Mouse (Mus musculus) forebrain, embryonic 14.5 days (tissue): ENCODE measurements at regions not wholly inside any gene's neighbourhood (a gene's known extent, or its start where the extent isn't known, plus 50 kb on each side); places are given as distances from the start of the nearest gene placed in this dataset.
A peak's percentile ranks its signal among the peaks of the same experiment; 100 is the strongest.

ENCODE experiments used
- ATAC-seq: fragments of 200-750 bp; cut with Nextera tagmentation; 2 replicates; pipeline ENCODE4 v1.8.0; 2017; ENCODE audit warnings: mild to moderate bottlenecking, moderate library complexity
- DNase-seq: peaks from one replicate; pipeline ENCODE4 v3.0.0-alpha.2; 2015; ENCODE audit warnings: low spot score
- H3K27ac ChIP-seq: fragments of 300-500 bp; sonication (generic); 2 replicates; pipeline ENCODE4 v1.5.1; 2014; ENCODE audit warnings: low read depth, mild to moderate bottlenecking, control low read depth, low read length, moderate library complexity
- H3K27me3 ChIP-seq: fragments of 300-500 bp; sonication (generic); replicated peaks from 2 replicates; pipeline ENCODE4 v1.6.1; 2014; ENCODE audit warnings: low read length, control low read depth, mixed read lengths; ENCODE audit not compliant: control insufficient read depth, insufficient read depth
- H3K36me3 ChIP-seq: fragments of 300-500 bp; sonication (generic); 2 replicates; pipeline ENCODE4 v1.6.1; 2014; ENCODE audit warnings: low read length, control low read depth; ENCODE audit not compliant: control insufficient read depth, insufficient read depth
- H3K4me1 ChIP-seq: fragments of 300-500 bp; sonication (generic); 2 replicates; pipeline ENCODE4 v1.6.1; 2014; ENCODE audit warnings: antibody characterized with exemption, low read length, control low read depth; ENCODE audit not compliant: control insufficient read depth, insufficient read depth
- H3K4me2 ChIP-seq: fragments of 300-500 bp; sonication (generic); 2 replicates; pipeline ENCODE4 v1.6.1; 2014; ENCODE audit warnings: mild to moderate bottlenecking, control low read depth, low read length
- H3K4me3 ChIP-seq: fragments of 300-500 bp; sonication (generic); 2 replicates; pipeline ENCODE4 v1.5.1; 2014; ENCODE audit warnings: low read depth, low read length, control low read depth
- H3K9ac ChIP-seq: fragments of 300-500 bp; sonication (generic); 2 replicates; pipeline ENCODE4 v1.6.1; 2014; ENCODE audit warnings: mild to moderate bottlenecking, low read length, control low read depth, moderate library complexity
- H3K9me3 ChIP-seq: fragments of 300-500 bp; sonication (generic); replicated peaks from 2 replicates; pipeline ENCODE4 v1.6.1; 2016; ENCODE audit warnings: low read length, control low read depth, mixed read lengths; ENCODE audit not compliant: control insufficient read depth
- WGBS: fragments of 180-500 bp; shearing (Covaris S2); extraction: QIAGEN DNeasy Blood & Tissue Kit; methylation state at CpG from one replicate; pipeline ENCODE4 v1.1.7; 2014; 5-methylcytosine and 5-hydroxymethylcytosine counted together

GRCm38 (mm10) chr3:128723100-128723499, 476.6 kb upstream of the Pitx2 start:
- no peaks in the 10 kb centered on the region for H3K9me3 ChIP-seq
- H3K27me3 ChIP-seq: no peaks in the 10 kb centered on the region
- DNase-seq: no peak
- WGBS: 90% methylated on average over 6 of the region's 6 CpGs
- ATAC-seq: no peak
- no peaks in the 10 kb centered on the region for H3K36me3 ChIP-seq
- no peak overlapping the region for H3K4me3 ChIP-seq
- no peak overlapping the region for H3K9ac ChIP-seq
- H3K4me1 ChIP-seq: no peaks in the 10 kb centered on the region
- H3K4me2 ChIP-seq: no peak overlapping the region
- H3K27ac ChIP-seq: no peak overlapping the region

GRCm38 (mm10) chr3:128720276-128720675, 479.4 kb upstream of the Pitx2 start:
- H3K36me3 ChIP-seq: no peaks in the 10 kb centered on the region
- DNase-seq (peak; percentile 23), ATAC-seq (no peak)
- no peaks in the 10 kb centered on the region for H3K27me3 ChIP-seq
- no peak overlapping the region for H3K9ac ChIP-seq
- no peak overlapping the region for H3K4me3 ChIP-seq
- no peak overlapping the region for H3K27ac ChIP-seq
- H3K4me2 ChIP-seq: no peak overlapping the region
- no peaks in the 10 kb centered on the region for H3K4me1 ChIP-seq
- WGBS: 24% methylated on average over 5 of the region's 5 CpGs
- H3K9me3 ChIP-seq: no peaks in the 10 kb centered on the region

- Histone ChIP-seq H3K9me3 (no peaks in the 10 kb centered on the region), H3K4me1 (no peaks in the 10 kb centered on the region), H3K9ac (no peak overlapping the region), H3K4me3 (no peak overlapping the region), H3K27ac (no peak overlapping the region), H3K4me2 (no peak overlapping the region), H3K27me3 (no peaks in the 10 kb centered on the region), H3K36me3 (no peaks in the 10 kb centered on the region)
- no peak for DNase-seq
- ATAC-seq: no peak
- WGBS: 68% methylated on average over 7 of the region's 7 CpGs
These were observed 480.5 kb upstream of the Pitx2 start for GRCm38 (mm10) chr3:128719226-128719625.

- Histone ChIP-seq H3K27ac (no peak overlapping the region), H3K9me3 (no peaks in the 10 kb centered on the region), H3K4me3 (no peak overlapping the region), H3K9ac (no peak overlapping the region), H3K27me3 (no peaks in the 10 kb centered on the region), H3K4me2 (no peak overlapping the region), H3K4me1 (no peaks in the 10 kb centered on the region), H3K36me3 (no peaks in the 10 kb centered on the region)
- DNase-seq (no peak), ATAC-seq (no peak)
- WGBS: 88% methylated on average over 3 of the region's 3 CpGs
These were observed 492.4 kb upstream of the Pitx2 start for GRCm38 (mm10) chr3:128707270-128707669.

GRCm38 (mm10) chr3:128668468-128669127, 531.1 kb upstream of the Pitx2 start:
- Histone ChIP-seq H3K4me1 (no peaks in the 10 kb centered on the region), H3K27ac (no peak overlapping the region), H3K27me3 (no peaks in the 10 kb centered on the region), H3K36me3 (no peaks in the 10 kb centered on the region), H3K4me3 (no peak overlapping the region), H3K9me3 (no peaks in the 10 kb centered on the region), H3K9ac (no peak overlapping the region), H3K4me2 (no peak overlapping the region)
- peak; percentile 32 for DNase-seq
- peak; percentile 40; the same call in 1 of the 2 replicates for ATAC-seq
- WGBS: 73% methylated on average over 8 of the region's 8 CpGs

- H3K4me3 ChIP-seq: no peak overlapping the region
- ATAC-seq: no peak
- no peak overlapping the region for H3K9ac ChIP-seq
- no peak overlapping the region for H3K27ac ChIP-seq
- no peaks in the 10 kb centered on the region for H3K36me3 ChIP-seq
- no peaks in the 10 kb centered on the region for H3K9me3 ChIP-seq
- WGBS: 73% methylated on average over 3 of the region's 3 CpGs
- H3K27me3 ChIP-seq: no peaks in the 10 kb centered on the region
- no peaks in the 10 kb centered on the region for H3K4me1 ChIP-seq
- no peak overlapping the region for H3K4me2 ChIP-seq
- DNase-seq: no peak
These were observed 534.5 kb upstream of the Pitx2 start for GRCm38 (mm10) chr3:128665184-128665583.

GRCm38 (mm10) chr3:128636960-128637755, 562.5 kb upstream of the Pitx2 start:
- no peaks in the 10 kb centered on the region for H3K27me3 ChIP-seq
- H3K9me3 ChIP-seq: no peaks in the 10 kb centered on the region
- H3K27ac ChIP-seq: no peak overlapping the region
- H3K36me3 ChIP-seq: no peaks in the 10 kb centered on the region
- ATAC-seq: no peak
- H3K4me3 ChIP-seq: no peak overlapping the region
- H3K9ac ChIP-seq: no peak overlapping the region
- DNase-seq: no peak
- no peaks in the 10 kb centered on the region for H3K4me1 ChIP-seq
- 86% methylated on average over 18 of the region's 18 CpGs for WGBS
- H3K4me2 ChIP-seq: no peak overlapping the region

GRCm38 (mm10) chr3:128627696-128628095, 572.0 kb upstream of the Pitx2 start:
- Histone ChIP-seq H3K4me2 (no peak overlapping the region), H3K27me3 (no peaks in the 10 kb centered on the region), H3K4me3 (no peak overlapping the region), H3K27ac (no peak overlapping the region), H3K4me1 (no peaks in the 10 kb centered on the region), H3K9ac (no peak overlapping the region), H3K36me3 (no peaks in the 10 kb centered on the region), H3K9me3 (no peaks in the 10 kb centered on the region)
- no peak for ATAC-seq
- 24% methylated on average over 1 of the region's 1 CpGs for WGBS
- DNase-seq: peak; percentile 29

- 90% methylated on average over 6 of the region's 6 CpGs for WGBS
- DNase-seq: no peak
- H3K4me1 ChIP-seq: no peaks in the 10 kb centered on the region
These were observed 583.0 kb upstream of the Pitx2 start for GRCm38 (mm10) chr3:128616675-128617074.

More at GRCm38 (mm10) chr3:128616675-128617074, 583.0 kb upstream of the Pitx2 start:
- Histone ChIP-seq H3K27ac (no peak overlapping the region), H3K9me3 (no peaks in the 10 kb centered on the region), H3K4me3 (no peak overlapping the region), H3K36me3 (no peaks in the 10 kb centered on the region), H3K27me3 (no peaks in the 10 kb centered on the region), H3K9ac (no peak overlapping the region), H3K4me2 (no peak overlapping the region)
- ATAC-seq: no peak
